Mouse (Mus musculus) kidney, adult 2 months (tissue): Measurements from ENCODE around the gene Daam1.

Experiments
- CTCF ChIP-seq: fragments of 200-500 bp; conservative IDR thresholded peaks from 2 replicates; pipeline ENCODE4 v1.5.1; 2011; ENCODE audit warnings: low read depth, mild to moderate bottlenecking, control low read depth, low read length, moderate library complexity, mixed read lengths; ENCODE audit not compliant: insufficient read depth, insufficient read length
- POLR2A ChIP-seq: fragments of 200-500 bp; IDR thresholded peaks from one replicate; pipeline ENCODE4 v1.6.1; 2011; ENCODE audit warnings: low read depth, low read length, control low read depth

DNA sequence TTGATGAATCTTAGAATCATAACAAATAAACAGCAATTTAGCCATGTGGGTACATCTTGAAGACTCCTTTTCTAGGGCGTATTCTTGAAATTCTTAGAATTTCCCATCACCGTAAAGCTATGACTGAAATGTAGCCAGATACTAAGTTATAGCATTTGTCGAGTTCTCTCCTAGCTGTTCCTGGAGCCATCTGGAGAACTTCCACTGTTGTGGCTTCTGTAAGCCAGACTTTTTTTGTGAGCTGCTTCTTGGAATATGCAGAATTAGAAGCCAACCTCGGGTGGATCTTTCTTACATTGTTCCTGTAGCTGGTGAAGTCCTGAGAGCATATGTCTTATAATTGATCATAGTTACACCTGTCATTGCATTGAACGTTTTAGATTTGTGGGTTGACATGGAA lies 50.1 kb downstream of the Daam1 start:
- TF ChIP-seq CTCF (no peak), POLR2A (no peak)
